Mouse (Mus musculus) bone marrow, adult 2 months (tissue): ENCODE results near the gene Igsf23.

ENCODE experiments used
- CTCF ChIP-seq: fragments of 200-500 bp; IDR thresholded peaks from 2 replicates; pipeline ENCODE4 v1.5.1; 2011; ENCODE audit warnings: low read length, control low read depth; ENCODE audit not compliant: control insufficient read depth, insufficient read depth
- POLR2A ChIP-seq: fragments of 200-500 bp; IDR thresholded peaks from 2 replicates; pipeline ENCODE4 v1.6.1; 2011; ENCODE audit warnings: low read depth, mild to moderate bottlenecking, control low read depth, low read length, borderline replicate concordance; ENCODE audit not compliant: control insufficient read depth

DNA sequence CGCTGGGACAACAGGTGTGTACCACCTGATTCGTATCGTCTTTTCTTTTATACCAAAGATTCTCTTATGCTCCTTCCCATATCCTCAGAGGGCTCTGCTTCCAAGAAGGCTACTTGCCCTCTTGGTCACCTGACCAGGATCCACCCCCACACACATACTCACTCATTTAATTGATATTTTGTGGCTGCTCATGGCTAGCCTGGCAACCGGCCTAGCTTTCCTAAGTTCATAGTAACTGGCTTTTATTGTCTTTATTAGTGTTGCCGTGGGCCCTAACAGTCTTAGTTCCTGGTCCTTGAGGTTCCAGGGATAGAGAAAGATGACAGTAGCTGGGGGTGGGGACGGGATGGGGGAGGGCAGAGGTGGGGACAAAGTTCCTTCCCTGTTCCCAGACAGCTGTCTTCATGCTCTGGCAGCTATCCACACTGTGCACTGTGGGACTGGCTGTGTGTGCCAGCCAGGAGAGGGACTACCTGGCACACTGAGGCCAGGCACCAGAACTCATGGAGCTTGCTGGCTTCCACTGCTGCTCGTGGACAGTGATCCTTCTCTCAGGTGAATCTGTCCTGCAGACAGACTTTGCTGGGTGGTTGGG is 14.5 kb upstream of the Igsf23 start, which contains the start of gene Ceacam20:
- no peak for TF ChIP-seq CTCF
- no peak for TF ChIP-seq POLR2A
